Mouse (Mus musculus) liver, adult 2 months (tissue): ENCODE results near the gene Cort. TPM values are rescaled to one million over a fixed set of nuclear protein-coding genes. Genes with fewer than 3 reads are reported as not detected.
A peak's percentile ranks its signal among the peaks of the same experiment; 100 is the strongest.

Experiments used
- DNase-seq: peaks from one replicate; pipeline ENCODE4 v3.0.0-alpha.2; 2011; ENCODE audit warnings: low read depth, low spot score; ENCODE audit errors: extremely low read depth
- H3K27ac ChIP-seq: fragments of 200-500 bp; replicated peaks from 2 replicates; pipeline ENCODE4 v1.5.1; 2012; ENCODE audit warnings: low read depth, mild to moderate bottlenecking, control low read depth, inconsistent platforms, low read length; ENCODE audit not compliant: insufficient read depth
- H3K27me3 ChIP-seq: fragments of 200-500 bp; 2 replicates; pipeline ENCODE4 v1.6.1; 2012; ENCODE audit warnings: mild to moderate bottlenecking, moderate library complexity, low read length, inconsistent platforms; ENCODE audit not compliant: control insufficient read depth, insufficient read depth
- H3K36me3 ChIP-seq: fragments of 200-500 bp; 2 replicates; pipeline ENCODE4 v1.6.1; 2012; ENCODE audit warnings: low read length, inconsistent platforms; ENCODE audit not compliant: control insufficient read depth, insufficient read depth
- H3K4me1 ChIP-seq: fragments of 200-500 bp; 2 replicates; pipeline ENCODE4 v1.6.1; 2011; ENCODE audit warnings: low read length; ENCODE audit not compliant: control insufficient read depth, insufficient read depth
- H3K4me3 ChIP-seq: fragments of 200-500 bp; 2 replicates; pipeline ENCODE4 v1.5.1; 2011; ENCODE audit warnings: low read depth, mild to moderate bottlenecking, control low read depth, low read length, moderate library complexity; ENCODE audit not compliant: insufficient read depth
- H3K79me2 ChIP-seq: fragments of 200-500 bp; 2 replicates; pipeline ENCODE4 v1.6.1; 2012; ENCODE audit warnings: inconsistent platforms, mild to moderate bottlenecking, low read length, moderate library complexity; ENCODE audit not compliant: control insufficient read depth, insufficient read depth
- H3K9ac ChIP-seq: fragments of 200-500 bp; 2 replicates; pipeline ENCODE4 v1.6.1; 2012; ENCODE audit warnings: low read depth, mild to moderate bottlenecking, control low read depth, inconsistent platforms, low read length
- CTCF ChIP-seq: fragments of 200-500 bp; IDR thresholded peaks from 2 replicates; pipeline ENCODE4 v1.5.1; 2011; ENCODE audit warnings: low read depth, low read length, control low read depth
- POLR2A ChIP-seq: fragments of 200-500 bp; IDR thresholded peaks from 2 replicates; pipeline ENCODE4 v1.6.1; 2011; ENCODE audit warnings: low read length, control low read depth; ENCODE audit not compliant: insufficient read depth; ENCODE audit errors: extremely low read depth
- WGBS: fragments of 180-500 bp; shearing (Covaris S2); methylation state at CpG from one replicate; pipeline ENCODE4 v1.1.7; 2018; 5-methylcytosine and 5-hydroxymethylcytosine counted together
- polyA plus RNA-seq: library from polyadenylated mRNA; depleted of rRNA; stranded (reverse); fragments of >200 nt; gene quantifications from 2 replicates; pipeline ENCODE4 v1.2.3, GENCODE M21; 2012
- total RNA-seq: library from RNA; depleted of rRNA; stranded (reverse); fragments of >200 nt; gene quantifications from 2 replicates; pipeline ENCODE4 v1.2.3, GENCODE M21; 2014

Cort gene
- total and polyA plus RNA-seq, 2 experiments, result not detected

DNA sequence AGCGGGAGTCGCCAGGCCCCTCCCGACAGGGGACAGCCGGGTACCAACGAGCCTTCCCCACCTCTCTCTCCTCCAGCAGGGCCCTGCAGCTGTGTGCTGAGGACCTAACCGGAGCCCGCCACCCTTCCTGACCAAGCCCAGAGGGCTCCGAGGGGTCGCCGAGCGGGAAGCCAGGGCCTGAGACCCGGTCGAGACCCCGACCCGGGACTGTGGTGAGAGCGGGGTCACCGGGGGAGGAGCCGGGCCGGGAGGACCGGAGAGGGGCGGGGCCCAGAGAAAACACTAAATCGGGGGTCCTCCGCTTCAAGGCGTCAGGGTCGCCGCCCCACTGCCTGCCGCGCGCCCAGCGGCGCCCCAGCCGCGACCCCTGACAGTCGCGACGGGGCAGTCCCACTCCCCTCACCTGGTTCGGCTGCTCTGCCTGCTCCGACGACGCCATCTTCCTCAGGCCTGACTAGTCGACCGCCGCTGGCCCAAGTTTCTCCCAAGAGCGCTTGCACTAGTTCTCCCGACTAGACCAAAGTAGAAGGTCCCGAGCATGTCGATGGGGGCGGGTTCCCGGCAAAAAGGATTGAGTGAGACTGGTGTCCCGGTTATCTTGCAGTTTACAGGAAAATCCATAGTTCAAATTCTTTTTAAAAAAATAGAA is 27.1 kb downstream of the Cort start, which contains the start of gene Pex14:
Pex14 (minus strand) TSS at position 508 of the 649 bp plus-strand sequence.
- peaks cover 20% of the 10 kb centered on the region for H3K79me2 ChIP-seq
- DNase-seq, result peak; percentile 80

GRCm38 (mm10) chr4:149098571-149098970 is 28.0 kb downstream of the Cort start:
- WGBS, result 3% methylated on average over 11 of the region's 11 CpGs
- peaks cover 26% of the 10 kb centered on the region for H3K79me2 ChIP-seq
- H3K27me3 ChIP-seq, result no peaks in the 10 kb centered on the region
- peaks cover 15% of the 10 kb centered on the region for H3K4me1 ChIP-seq
- no peak for DNase-seq
- TF ChIP-seq POLR2A (no peak), CTCF (no peak)
- H3K9ac ChIP-seq, result peak overlapping the region; percentile 100
- peak overlapping the region; percentile 100 for H3K4me3 ChIP-seq
- H3K36me3 ChIP-seq, result no peaks in the 10 kb centered on the region
- H3K27ac ChIP-seq, result peak overlapping the region; percentile 88

More for the DNA sequence above, 27.1 kb downstream of the Cort start, which contains the start of gene Pex14:
- H3K4me1 ChIP-seq, result peaks cover 16% of the 10 kb centered on the region
- WGBS, result under 1% methylated on average over 50 of the region's 50 CpGs
- no peaks in the 10 kb centered on the region for H3K36me3 ChIP-seq
- TF ChIP-seq POLR2A (peak; percentile 62; the same call in 1 of the 2 replicates), CTCF (no peak)
- no peaks in the 10 kb centered on the region for H3K27me3 ChIP-seq
- H3K27ac ChIP-seq, result peak within 1 kb of the TSS; percentile 88
- peak within 1 kb of the TSS; percentile 100 for H3K9ac ChIP-seq
- H3K4me3 ChIP-seq, result peak within 1 kb of the TSS; percentile 100

GRCm38 (mm10) chr4:149097956-149098355 is 28.6 kb downstream of the Cort start:
- Histone ChIP-seq H3K9ac (peak overlapping the region; percentile 77), H3K4me3 (peak overlapping the region; percentile 100), H3K79me2 (peaks cover 26% of the 10 kb centered on the region), H3K27me3 (no peaks in the 10 kb centered on the region), H3K36me3 (no peaks in the 10 kb centered on the region), H3K4me1 (peaks cover 15% of the 10 kb centered on the region), H3K27ac (peak overlapping the region; percentile 88)
- TF ChIP-seq POLR2A, result no peak
- TF ChIP-seq CTCF, result no peak
- peak; percentile 98 for DNase-seq
- 16% methylated on average over 3 of the region's 3 CpGs for WGBS

DNA sequence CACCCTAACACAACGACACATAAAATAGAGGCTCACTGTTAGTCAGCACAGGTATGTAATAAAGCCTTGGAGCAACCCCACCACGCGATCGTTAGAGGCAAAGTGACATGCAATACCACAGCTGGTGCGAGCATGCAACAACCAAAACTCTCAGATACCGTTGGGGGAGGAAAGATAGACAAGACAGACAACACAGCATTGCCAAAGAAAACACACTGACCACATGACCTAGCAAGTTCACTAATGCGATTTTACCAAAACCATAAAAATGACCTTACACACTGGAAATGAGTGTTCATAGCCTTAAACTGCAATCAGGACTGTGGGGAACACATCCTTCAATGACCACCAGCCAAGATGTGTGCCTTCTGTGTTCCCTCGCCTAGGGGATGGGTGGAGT is 35.2 kb downstream of the Cort start:
- H3K27ac ChIP-seq, result peak overlapping the region; percentile 73
- DNase-seq, result peak; percentile 96
- peaks cover 29% of the 10 kb centered on the region for H3K79me2 ChIP-seq
- H3K4me3 ChIP-seq, result 0 out of 2 replicates have a peak overlapping the region, but pooled peaks have one; percentile 5
- H3K27me3 ChIP-seq, result no peaks in the 10 kb centered on the region
- H3K9ac ChIP-seq, result peak overlapping the region; percentile 45; the same call in 1 of the 2 replicates
- no peaks in the 10 kb centered on the region for H3K36me3 ChIP-seq
- TF ChIP-seq POLR2A (no peak), CTCF (no peak)
- 23% methylated on average over 8 of the region's 8 CpGs for whole genome bisulfite sequencing
- peaks cover 22% of the 10 kb centered on the region for H3K4me1 ChIP-seq

DNA sequence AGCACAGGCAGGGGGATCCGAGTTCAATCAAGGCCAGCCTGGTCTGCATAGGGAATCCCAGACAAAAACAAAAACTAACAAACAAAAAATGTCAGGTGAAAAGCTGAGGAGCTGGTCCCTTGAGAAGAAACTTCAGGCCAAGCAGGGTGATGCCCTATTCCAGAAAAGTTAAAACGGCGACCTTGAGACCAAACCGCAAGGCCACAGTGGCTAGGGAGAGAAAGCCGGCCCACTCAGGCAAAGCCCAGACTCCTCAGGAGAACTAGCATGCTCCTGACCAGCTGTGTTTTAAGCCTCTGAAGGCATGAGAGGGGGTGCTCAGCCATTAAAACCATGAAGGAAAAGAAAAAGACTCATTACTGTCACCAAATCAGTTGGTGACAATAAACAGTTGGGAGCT is 41.2 kb downstream of the Cort start:
- H3K9ac ChIP-seq, result no peak overlapping the region
- H3K4me1 ChIP-seq, result peaks cover 33% of the 10 kb centered on the region
- no peaks in the 10 kb centered on the region for H3K27me3 ChIP-seq
- peaks cover 39% of the 10 kb centered on the region for H3K79me2 ChIP-seq
- no peak overlapping the region for H3K27ac ChIP-seq
- no peak overlapping the region for H3K4me3 ChIP-seq
- DNase-seq, result peak; percentile 19
- H3K36me3 ChIP-seq, result no peaks in the 10 kb centered on the region
- no peak for TF ChIP-seq POLR2A
- TF ChIP-seq CTCF, result no peak
- 41% methylated on average over 5 of the region's 5 CpGs for WGBS

DNA sequence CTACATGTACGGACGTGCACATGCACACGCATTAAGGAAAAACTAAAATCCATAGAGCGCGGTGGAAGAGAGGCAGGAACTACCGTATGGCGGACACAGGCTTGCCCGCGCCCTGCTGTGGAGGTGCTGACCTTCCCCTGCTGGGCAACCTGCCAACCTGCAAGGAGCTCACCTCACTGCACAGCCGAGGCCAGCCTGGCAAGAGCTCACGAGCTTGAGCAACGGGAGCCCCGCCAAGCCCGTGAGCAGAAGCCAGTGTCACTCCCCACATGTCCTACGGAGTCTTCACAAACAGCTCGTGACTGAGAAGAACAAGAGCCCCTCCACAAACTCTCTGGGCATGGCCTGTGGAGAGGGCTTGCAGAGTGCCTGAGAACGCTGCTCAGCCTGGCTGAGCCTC is 45.0 kb downstream of the Cort start:
- Histone ChIP-seq H3K79me2 (peaks cover 38% of the 10 kb centered on the region; the same call in 1 of the 2 replicates), H3K36me3 (no peaks in the 10 kb centered on the region), H3K27ac (peak overlapping the region; percentile 70), H3K4me1 (peaks cover 50% of the 10 kb centered on the region), H3K27me3 (no peaks in the 10 kb centered on the region), H3K4me3 (peak overlapping the region; percentile 9; the same call in 1 of the 2 replicates), H3K9ac (peak overlapping the region; percentile 20)
- TF ChIP-seq CTCF (no peak), POLR2A (no peak)
- WGBS, result 28% methylated on average over 17 of the region's 17 CpGs
- peak; percentile 92 for DNase-seq
